Mouse (Mus musculus): ENCODE data around the gene Tmem63c. TPM values are rescaled to one million over a fixed set of nuclear protein-coding genes. Genes with fewer than 3 reads are reported as not detected.

Gene Tmem63c
- total and polyA plus RNA-seq, 2 experiments from 2014 or later = 8.5 to 21.8 TPM

GRCm38 (mm10) chr12:87107357-87107977 is 86.3 kb downstream of the Tmem63c start:
- TF ChIP-seq CTCF (IDR thresholded peaks at IDR 0.05; ENCODE audit: low read depth) = no peak
- ATAC-seq = peak; percentile 34; the same call in 1 of the 2 replicates
- DNase-seq = no peak

DNA sequence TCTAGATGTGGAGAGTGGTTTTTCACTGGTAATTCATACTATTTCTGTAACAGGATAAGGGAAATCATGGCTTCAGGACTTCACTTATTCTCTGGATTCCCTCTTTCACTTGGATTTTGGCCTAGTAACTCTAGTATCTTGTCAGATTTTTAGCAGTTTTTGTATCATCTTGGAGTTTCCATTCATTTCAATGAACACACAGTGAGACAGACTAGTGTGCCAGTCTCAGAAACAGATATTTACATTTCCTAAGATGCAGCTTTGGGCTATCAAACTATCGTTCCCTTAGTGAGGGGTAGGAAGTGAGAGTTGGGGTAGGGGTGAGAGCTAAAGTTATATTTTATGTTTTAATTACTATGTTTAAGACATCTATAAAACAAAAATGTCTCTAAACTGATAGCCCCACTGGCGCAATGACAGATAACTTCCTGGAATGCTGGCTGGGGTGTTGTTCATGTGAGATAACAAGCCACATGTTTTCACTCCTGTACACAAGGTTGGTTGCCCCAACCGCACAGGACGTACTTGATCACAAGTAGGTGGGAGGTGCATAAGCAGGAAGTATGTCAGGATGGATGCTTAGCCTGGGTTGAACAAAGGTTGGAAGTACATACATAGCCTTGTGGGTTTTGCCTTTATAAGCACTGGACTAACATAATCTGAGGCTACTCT is 100.9 kb downstream of the Tmem63c start:
- WGBS = 95% methylated on average over 4 of the region's 4 CpGs

More at GRCm38 (mm10) chr12:87107357-87107977, 86.3 kb downstream of the Tmem63c start:
- H3K4me3 ChIP-seq (ENCODE audit: low read depth, low read length) = no peak overlapping the region
- no peak overlapping the region for H3K9ac ChIP-seq
- H3K9me3 ChIP-seq (ENCODE audit: low read length) = no peaks in the 10 kb centered on the region
- H3K27me3 ChIP-seq (ENCODE audit: insufficient read depth, low read length) = 0 out of 2 replicates have a peak, but pooled peaks cover 3% of the 10 kb centered on the region
- no peaks in the 10 kb centered on the region for H3K4me1 ChIP-seq (ENCODE audit: insufficient read depth)
- 19% methylated on average over 3 of the region's 3 CpGs for WGBS
- no peak overlapping the region for H3K4me2 ChIP-seq (ENCODE audit: low read depth)
- peaks cover 31% of the 10 kb centered on the region for H3K36me3 ChIP-seq (ENCODE audit: insufficient read depth)
- H3K27ac ChIP-seq (ENCODE audit: low read depth, low read length) = no peak overlapping the region

GRCm38 (mm10) chr12:87127256-87127655 is 106.1 kb downstream of the Tmem63c start:
- H3K9ac ChIP-seq = no peak overlapping the region
- no peaks in the 10 kb centered on the region for H3K27me3 ChIP-seq (ENCODE audit: insufficient read depth, low read length)
- H3K27ac ChIP-seq (ENCODE audit: low read depth, low read length) = no peak overlapping the region
- no peak for ATAC-seq
- H3K9me3 ChIP-seq (ENCODE audit: low read length) = no peaks in the 10 kb centered on the region
- TF ChIP-seq CTCF (IDR thresholded peaks at IDR 0.05; ENCODE audit: low read depth) = no peak
- H3K4me3 ChIP-seq (ENCODE audit: low read depth, low read length) = no peak overlapping the region
- H3K36me3 ChIP-seq (ENCODE audit: insufficient read depth) = peaks cover 41% of the 10 kb centered on the region
- no peak for DNase-seq
- H3K4me2 ChIP-seq (ENCODE audit: low read depth) = no peak overlapping the region
- 69% methylated on average over 4 of the region's 4 CpGs for WGBS
- H3K4me1 ChIP-seq (ENCODE audit: insufficient read depth) = no peaks in the 10 kb centered on the region

More for the DNA sequence above, 100.9 kb downstream of the Tmem63c start:
- no peak for TF ChIP-seq CTCF (IDR thresholded peaks at IDR 0.05; ENCODE audit: low read depth)
- no peak overlapping the region for H3K9ac ChIP-seq
- no peak overlapping the region for H3K27ac ChIP-seq (ENCODE audit: low read depth, low read length)
- no peaks in the 10 kb centered on the region for H3K9me3 ChIP-seq (ENCODE audit: low read length)
- H3K4me1 ChIP-seq (ENCODE audit: insufficient read depth) = no peaks in the 10 kb centered on the region
- DNase-seq (no peak), ATAC-seq (no peak)
- no peak overlapping the region for H3K4me2 ChIP-seq (ENCODE audit: low read depth)
- no peak overlapping the region for H3K4me3 ChIP-seq (ENCODE audit: low read depth, low read length)
- H3K27me3 ChIP-seq (ENCODE audit: insufficient read depth, low read length) = no peaks in the 10 kb centered on the region
- peaks cover 56% of the 10 kb centered on the region for H3K36me3 ChIP-seq (ENCODE audit: insufficient read depth)

DNA sequence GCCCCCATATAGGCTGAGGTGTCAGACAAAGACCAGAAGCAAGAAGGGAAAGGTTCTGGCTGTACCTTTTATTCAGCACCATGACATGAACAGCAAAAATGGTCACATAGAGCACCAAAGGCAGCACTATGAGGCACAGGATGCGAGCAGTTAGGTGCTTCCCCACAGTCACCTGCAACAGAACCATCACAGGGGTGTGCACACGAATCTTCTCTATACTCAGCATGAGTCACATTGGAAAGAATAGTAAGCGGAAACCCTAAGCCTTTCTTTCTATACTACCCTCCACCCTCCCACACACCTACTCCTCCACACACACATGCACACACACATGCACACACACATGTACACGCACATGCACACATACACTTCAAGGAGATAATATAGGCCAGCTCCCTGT is 109.1 kb downstream of the Tmem63c start:
- ATAC-seq (no peak), DNase-seq (no peak)
- H3K36me3 ChIP-seq (ENCODE audit: insufficient read depth) = peaks cover 35% of the 10 kb centered on the region
- H3K4me2 ChIP-seq (ENCODE audit: low read depth) = no peak overlapping the region
- H3K4me3 ChIP-seq (ENCODE audit: low read depth, low read length) = no peak overlapping the region
- no peaks in the 10 kb centered on the region for H3K9me3 ChIP-seq (ENCODE audit: low read length)
- no peaks in the 10 kb centered on the region for H3K27me3 ChIP-seq (ENCODE audit: insufficient read depth, low read length)
- H3K4me1 ChIP-seq (ENCODE audit: insufficient read depth) = no peaks in the 10 kb centered on the region
- WGBS = 85% methylated on average over 4 of the region's 4 CpGs
- no peak overlapping the region for H3K27ac ChIP-seq (ENCODE audit: low read depth, low read length)
- no peak overlapping the region for H3K9ac ChIP-seq
- TF ChIP-seq CTCF (IDR thresholded peaks at IDR 0.05; ENCODE audit: low read depth) = no peak

DNA sequence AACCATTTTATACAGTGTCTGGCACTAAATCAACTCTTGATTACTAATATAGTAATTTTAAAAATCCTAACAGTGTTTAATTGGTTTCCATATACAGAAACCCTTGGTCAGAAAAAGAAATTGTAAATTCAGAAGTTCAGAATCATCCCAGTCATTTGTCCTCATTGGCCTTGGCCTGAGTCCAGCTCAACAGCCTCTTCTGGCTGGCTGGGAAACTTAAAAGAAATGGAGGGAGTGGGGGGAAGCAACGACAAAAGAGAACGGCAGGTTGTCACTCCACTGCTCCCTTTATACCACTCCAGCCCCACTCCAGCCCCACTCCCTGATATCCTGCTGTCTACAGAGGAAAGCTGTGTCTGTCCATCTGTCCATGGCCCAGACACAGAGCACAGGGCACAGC is 110.0 kb downstream of the Tmem63c start:
- Histone ChIP-seq H3K4me3 (ENCODE audit: low read depth, low read length) (no peak overlapping the region), H3K9ac (no peak overlapping the region), H3K27ac (ENCODE audit: low read depth, low read length) (no peak overlapping the region), H3K4me1 (ENCODE audit: insufficient read depth) (no peaks in the 10 kb centered on the region), H3K27me3 (ENCODE audit: insufficient read depth, low read length) (no peaks in the 10 kb centered on the region), H3K36me3 (ENCODE audit: insufficient read depth) (peaks cover 35% of the 10 kb centered on the region), H3K4me2 (ENCODE audit: low read depth) (no peak overlapping the region), H3K9me3 (ENCODE audit: low read length) (no peaks in the 10 kb centered on the region)
- TF ChIP-seq CTCF (IDR thresholded peaks at IDR 0.05; ENCODE audit: low read depth) = no peak
- WGBS = 16% methylated on average over 2 of the region's 2 CpGs
- ATAC-seq (no peak), DNase-seq (no peak)

- H3K9me3 ChIP-seq (ENCODE audit: low read length) = no peaks in the 10 kb centered on the region
- peak; percentile 70 for TF ChIP-seq CTCF (IDR thresholded peaks at IDR 0.05; ENCODE audit: low read depth)
- no peak overlapping the region for H3K4me3 ChIP-seq (ENCODE audit: low read depth, low read length)
- no peaks in the 10 kb centered on the region for H3K4me1 ChIP-seq (ENCODE audit: insufficient read depth)
- H3K36me3 ChIP-seq (ENCODE audit: insufficient read depth) = peaks cover 35% of the 10 kb centered on the region
- H3K27ac ChIP-seq (ENCODE audit: low read depth, low read length) = no peak overlapping the region
- H3K4me2 ChIP-seq (ENCODE audit: low read depth) = no peak overlapping the region
- DNase-seq = peak; percentile 42
- H3K27me3 ChIP-seq (ENCODE audit: insufficient read depth, low read length) = no peaks in the 10 kb centered on the region
- ATAC-seq = no peak
- 42% methylated on average over 3 of the region's 3 CpGs for WGBS
- no peak overlapping the region for H3K9ac ChIP-seq
Observed at GRCm38 (mm10) chr12:87131619-87132018, 110.5 kb downstream of the Tmem63c start.

DNA sequence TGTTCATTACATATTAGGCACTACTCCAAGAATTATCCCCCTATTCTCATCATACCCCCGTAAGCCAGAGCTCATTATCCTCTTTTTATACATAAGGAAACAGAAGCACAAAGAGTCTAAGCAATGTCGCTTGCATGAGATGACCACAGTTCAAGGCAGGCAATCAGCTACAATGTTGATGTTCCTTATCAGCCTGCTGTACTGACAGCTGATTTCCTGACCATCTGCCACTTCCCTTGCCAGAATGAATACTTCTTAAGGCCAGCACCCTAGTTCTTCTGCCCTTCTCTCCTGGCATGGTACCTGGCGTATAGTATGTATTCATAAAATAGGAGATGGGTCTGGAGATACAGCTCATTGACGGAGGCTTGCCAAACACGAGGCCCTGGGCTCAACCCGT is 111.1 kb downstream of the Tmem63c start:
- Histone ChIP-seq H3K4me2 (ENCODE audit: low read depth) (no peak overlapping the region), H3K36me3 (ENCODE audit: insufficient read depth) (peaks cover 39% of the 10 kb centered on the region), H3K27ac (ENCODE audit: low read depth, low read length) (no peak overlapping the region), H3K27me3 (ENCODE audit: insufficient read depth, low read length) (no peaks in the 10 kb centered on the region), H3K9me3 (ENCODE audit: low read length) (no peaks in the 10 kb centered on the region), H3K9ac (no peak overlapping the region), H3K4me1 (ENCODE audit: insufficient read depth) (no peaks in the 10 kb centered on the region), H3K4me3 (ENCODE audit: low read depth, low read length) (no peak overlapping the region)
- 78% methylated on average over 6 of the region's 6 CpGs for WGBS
- ATAC-seq (no peak), DNase-seq (no peak)
- no peak for TF ChIP-seq CTCF (IDR thresholded peaks at IDR 0.05; ENCODE audit: low read depth)
